In genomic region chr3:116862621-116863020, GRCm38 (mm10) we compare ENCODE assay signal across 18 mouse cellular contexts. TPM values are rescaled to one million over a fixed set of nuclear protein-coding genes. Genes with fewer than 3 reads are reported as not detected.
DNase-seq lines count a peak whose midpoint lies in the region; ATAC-seq and TF ChIP-seq lines count a peak whose summit lies in the region.
"Had no signal": no experiment of that assay in that cellular context is flagged by ENCODE, and none has a peak within 500 bp of the region (broad histone marks: within the 10 kb centered on the region; RNA-seq: fewer than 3 reads in every experiment).

No protein-coding gene starts in this region.

- peaks cover 6% of the 10 kb centered on the region; the same call in 1 of the 2 replicates for H3K36me3 ChIP-seq in heart, embryonic 13.5 days
- H3K36me3 ChIP-seq in ES-Bruce4 (ENCODE audit: control insufficient read depth, insufficient read depth, low read length, poor library complexity, severe bottlenecking), result peaks cover 9% of the 10 kb centered on the region
- peaks cover 16% of the 10 kb centered on the region for H3K36me3 ChIP-seq in liver, embryonic 13.5 days
- no peaks in the 10 kb centered on the region for H3K36me3 ChIP-seq in limb, embryonic 10.5 days
- H3K36me3 ChIP-seq: forebrain, embryonic 12.5 days; limb, embryonic 12.5 days; midbrain, embryonic 10.5 days had no signal

- WGBS in heart, embryonic 13.5 days, result 41% methylated on average over 1 of the region's 1 CpGs
- WGBS in liver, embryonic 13.5 days (ENCODE audit: insufficient replicate concordance), result 40% methylated on average over 1 of the region's 1 CpGs
- WGBS in limb, embryonic 10.5 days, result 70% methylated on average over 1 of the region's 1 CpGs

- no peak for TF ChIP-seq POLR2A in ES-Bruce4 (IDR thresholded peaks at IDR 0.05; ENCODE audit: insufficient read depth, low read length)

- no peak for TF ChIP-seq CTCF in ES-Bruce4 (IDR thresholded peaks at IDR 0.05; ENCODE audit: low read depth, low read length)

- H3K9me3 ChIP-seq in heart, embryonic 13.5 days, result no peaks in the 10 kb centered on the region
- H3K9me3 ChIP-seq in ES-Bruce4 (replicated peaks; ENCODE audit: control insufficient read depth, insufficient read depth, low read length, poor library complexity, severe bottlenecking), result no peaks in the 10 kb centered on the region
- no peaks in the 10 kb centered on the region for H3K9me3 ChIP-seq in liver, embryonic 13.5 days (replicated peaks)
- no peaks in the 10 kb centered on the region for H3K9me3 ChIP-seq in limb, embryonic 10.5 days (replicated peaks)
- H3K9me3 ChIP-seq: forebrain, embryonic 12.5 days; limb, embryonic 12.5 days; midbrain, embryonic 10.5 days had no signal

- H3K9ac ChIP-seq in heart, embryonic 13.5 days, result no peak overlapping the region
- peak overlapping the region; percentile 69 for H3K9ac ChIP-seq in ES-Bruce4 (ENCODE audit: low read depth, poor library complexity, severe bottlenecking)
- H3K9ac ChIP-seq in liver, embryonic 13.5 days, result peak overlapping the region; percentile 86
- H3K9ac ChIP-seq: forebrain, embryonic 12.5 days; limb, embryonic 12.5 days had no signal

- no peak for TF ChIP-seq EP300 in ES-Bruce4 (IDR thresholded peaks at IDR 0.05; ENCODE audit: insufficient read depth, low read depth, low read length)

- H3K27me3 ChIP-seq in heart, embryonic 13.5 days (replicated peaks), result no peaks in the 10 kb centered on the region
- H3K27me3 ChIP-seq in ES-Bruce4 (ENCODE audit: control insufficient read depth, insufficient read depth, low read length, poor library complexity, severe bottlenecking), result no peaks in the 10 kb centered on the region
- no peaks in the 10 kb centered on the region for H3K27me3 ChIP-seq in liver, embryonic 13.5 days
- no peaks in the 10 kb centered on the region for H3K27me3 ChIP-seq in limb, embryonic 10.5 days (ENCODE audit: low read depth, poor library complexity, severe bottlenecking)
- H3K27me3 ChIP-seq: forebrain, embryonic 12.5 days; limb, embryonic 12.5 days; Patski had no signal

- no peak for ATAC-seq in heart, embryonic 13.5 days (ENCODE audit: extremely low read depth, insufficient number of reproducible peaks, low FRiP score, low TSS enrichment)
- no peak for ATAC-seq in liver, embryonic 13.5 days (ENCODE audit: low read depth)
- ATAC-seq: lung, postnatal 0 days; Patski had no signal

- peaks cover 18% of the 10 kb centered on the region for H3K4me1 ChIP-seq in heart, embryonic 13.5 days
- H3K4me1 ChIP-seq in ES-Bruce4 (ENCODE audit: control insufficient read depth, insufficient read depth, low read length), result peaks cover 2% of the 10 kb centered on the region
- H3K4me1 ChIP-seq in liver, embryonic 13.5 days (replicated peaks), result peaks cover 81% of the 10 kb centered on the region
- H3K4me1 ChIP-seq in limb, embryonic 10.5 days, result peaks cover 12% of the 10 kb centered on the region
- H3K4me1 ChIP-seq: forebrain, embryonic 12.5 days had no signal

- DNase-seq in heart, adult 8-10 months (ENCODE audit: low spot score), result no peak
- peak; percentile 13 for DNase-seq in 3134 (ENCODE audit: extremely low read depth, insufficient read length, low spot score)
- no peak for DNase-seq in liver, embryonic 13.5 days
- DNase-seq in natural killer cell, adult 2 months (ENCODE audit: low spot score in 2 of 2), result no peak
- no peak for DNase-seq in limb, embryonic 10.5 days (ENCODE audit: low spot score)
- DNase-seq in thymus, postnatal 14 days, result no peak
- DNase-seq: cerebellum, adult 9-10 months; heart, postnatal 36 days; thymus, postnatal 36 days had no signal

- peak overlapping the region; percentile 91 for H3K4me2 ChIP-seq in heart, embryonic 13.5 days
- H3K4me2 ChIP-seq in liver, embryonic 13.5 days, result peak overlapping the region; percentile 92

- no peak overlapping the region for H3K27ac ChIP-seq in heart, embryonic 13.5 days (replicated peaks)
- H3K27ac ChIP-seq in ES-Bruce4 (ENCODE audit: insufficient read depth, low read length), result peak overlapping the region; percentile 58
- peak overlapping the region; percentile 76 for H3K27ac ChIP-seq in liver, embryonic 13.5 days
- no peak overlapping the region for H3K27ac ChIP-seq in limb, embryonic 10.5 days
- H3K27ac ChIP-seq: forebrain, embryonic 12.5 days; layer of hippocampus, adult 2 months; left cerebral cortex, adult 2 months; limb, embryonic 12.5 days; midbrain, embryonic 10.5 days had no signal

- H3K4me3 ChIP-seq in heart, embryonic 13.5 days, result peak overlapping the region; percentile 16
- H3K4me3 ChIP-seq in ES-Bruce4 (ENCODE audit: low read depth, low read length), result peak overlapping the region; percentile 42
- H3K4me3 ChIP-seq in liver, embryonic 13.5 days (replicated peaks), result peak overlapping the region; percentile 80
- H3K4me3 ChIP-seq in limb, embryonic 10.5 days, result no peak overlapping the region
- H3K4me3 ChIP-seq: layer of hippocampus, adult 2 months; left cerebral cortex, adult 2 months had no signal

RNA-seq across cellular contexts. Expression of gene Frrs1, which starts 3.4 kb away (rescaled TPM):
- polyA plus RNA-seq in heart, embryonic 13.5 days (2015; fragmentation: Nextera tagmentation; extraction: Ambion mirVana), result 17.1 and 18.1 TPM in 2 replicates
- total RNA-seq in heart, adult 8-10 months (2022), result 1 to 10 TPM; 2.3 to 4.7 (median 3.9) TPM
- 60.3 and 65.0 TPM in 2 replicates for polyA plus RNA-seq in ES-Bruce4 (2011; ENCODE audit: insufficient read depth, insufficient read length, low read depth, missing spikeins)
- polyA plus RNA-seq in liver, embryonic 13.5 days (2015; fragmentation: Nextera tagmentation; extraction: Ambion mirVana), result 37.6 and 46.4 TPM in 2 replicates
- polyA plus RNA-seq in limb, embryonic 10.5 days (2016; fragmentation: Nextera tagmentation; extraction: Ambion mirVana), result 12.7 and 14.3 TPM in 2 replicates

RNA-seq across cellular contexts. Expression of gene Agl, which starts 54.7 kb away (rescaled TPM):
- polyA plus RNA-seq in heart, embryonic 13.5 days (2015; fragmentation: Nextera tagmentation; extraction: Ambion mirVana), result 43.3 and 44.3 TPM in 2 replicates
- total RNA-seq in heart, adult 8-10 months (2022), result 100 to 1,000 TPM; 187 to 207 (median 200) TPM
- 15.2 and 15.8 TPM in 2 replicates for polyA plus RNA-seq in ES-Bruce4 (2011; ENCODE audit: insufficient read depth, insufficient read length, low read depth, missing spikeins)
- 4.4 and 6.0 TPM in 2 replicates for polyA plus RNA-seq in liver, embryonic 13.5 days (2015; fragmentation: Nextera tagmentation; extraction: Ambion mirVana)
- 6.4 and 7.3 TPM in 2 replicates for polyA plus RNA-seq in limb, embryonic 10.5 days (2016; fragmentation: Nextera tagmentation; extraction: Ambion mirVana)

Comparison
In these comparisons a context has a peak if more than half of its experiments do, and no peak if none do; other contexts are left out.
1. H3K27ac ChIP-seq: peak in ES-Bruce4 (single experiment) and liver, embryonic 13.5 days (single experiment); none in heart, embryonic 13.5 days (single experiment) and limb, embryonic 10.5 days (single experiment).